Mouse (Mus musculus): ENCODE results near the gene Txndc12.

The Txndc12 gene

DNA sequence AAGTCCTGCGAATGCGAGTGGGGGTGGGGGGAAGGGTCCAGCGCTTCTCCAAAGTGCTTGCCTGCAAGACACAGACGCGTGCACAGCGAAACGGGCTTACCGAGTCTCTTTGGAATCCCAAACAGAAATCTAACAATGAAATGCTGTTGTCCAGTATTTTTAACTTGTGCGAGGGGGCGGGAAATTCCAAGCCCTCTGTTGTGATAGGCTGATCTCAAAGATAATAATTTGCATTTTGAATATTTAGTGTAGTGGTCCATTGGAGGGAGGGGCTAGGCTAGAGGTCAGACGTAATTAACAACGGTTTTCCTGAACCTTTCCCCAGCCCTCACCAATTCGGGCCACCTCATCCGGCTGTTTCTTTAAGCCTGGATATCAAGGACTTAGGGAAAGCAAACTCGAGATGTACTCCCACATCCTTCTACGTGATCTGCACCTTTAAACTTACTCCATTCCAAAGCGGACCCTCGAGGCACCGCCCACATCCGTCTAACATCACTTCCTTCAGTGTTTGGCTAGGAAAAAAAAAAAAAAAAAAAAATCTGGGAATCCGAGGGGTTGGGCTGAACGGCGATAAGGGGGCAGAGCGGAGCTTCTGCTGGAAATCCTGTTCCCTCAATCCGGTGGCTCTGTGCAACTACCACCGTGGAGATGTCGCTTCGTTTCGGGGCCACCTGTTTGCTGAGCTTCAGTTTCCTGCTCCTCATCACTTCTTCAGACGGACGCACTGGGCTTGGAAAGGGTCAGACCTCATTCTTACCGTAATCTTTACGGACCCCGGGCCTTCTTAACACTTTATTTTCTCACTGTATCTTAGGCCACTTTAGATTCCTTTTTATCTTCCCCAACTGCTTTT, at the start of gene Txndc12:
TSS of gene Txndc12 (plus strand) at position 487 of the 856 bp plus-strand sequence.
- DNase-seq = peak; percentile 71 to 76

GRCm38 (mm10) chr4:108789258-108789936, 45.0 kb upstream of the Txndc12 start:
- no peak for DNase-seq

DNA sequence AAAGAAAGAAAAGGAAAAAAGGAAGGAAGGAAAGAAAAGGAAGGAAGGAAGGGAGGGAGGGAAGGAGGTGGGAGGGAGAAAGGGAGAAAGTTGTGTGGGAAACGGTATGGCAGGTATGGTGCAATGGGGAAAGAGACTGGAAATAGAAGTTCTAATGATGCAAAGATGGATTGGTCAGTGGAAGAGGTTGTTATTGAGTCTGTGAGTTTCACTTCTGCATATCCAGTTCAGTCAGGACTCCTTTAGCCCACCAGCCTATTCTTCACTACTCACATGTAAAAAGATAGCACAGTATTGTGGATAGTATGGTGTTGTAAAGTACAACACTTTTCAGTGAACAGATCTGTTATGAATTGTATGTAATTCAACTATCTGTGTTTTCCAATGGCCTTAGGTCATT, 43.9 kb upstream of the Txndc12 start:
- DNase-seq = peak in 1 of 2 experiments; percentile 8

DNA sequence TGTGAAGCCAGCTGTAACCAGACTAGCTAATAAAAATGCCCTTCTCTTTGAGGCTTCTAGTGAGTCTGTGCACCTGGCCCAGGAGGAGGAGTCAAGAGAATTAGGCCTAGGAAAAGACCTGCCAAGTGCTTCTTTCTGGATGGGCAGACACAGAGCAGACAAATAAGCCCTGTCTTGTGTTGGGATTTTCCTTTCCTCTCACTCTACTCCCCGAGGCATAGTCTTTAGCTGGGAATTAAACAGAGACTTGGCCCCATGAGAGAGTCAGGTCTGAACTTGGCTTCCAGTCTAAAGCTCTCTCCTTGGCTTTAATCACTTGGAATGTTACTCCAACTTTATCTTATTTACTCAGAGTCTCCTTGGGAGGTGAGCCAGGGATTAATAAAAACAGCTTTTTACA, 40.5 kb upstream of the Txndc12 start:
- no peak for DNase-seq

DNA sequence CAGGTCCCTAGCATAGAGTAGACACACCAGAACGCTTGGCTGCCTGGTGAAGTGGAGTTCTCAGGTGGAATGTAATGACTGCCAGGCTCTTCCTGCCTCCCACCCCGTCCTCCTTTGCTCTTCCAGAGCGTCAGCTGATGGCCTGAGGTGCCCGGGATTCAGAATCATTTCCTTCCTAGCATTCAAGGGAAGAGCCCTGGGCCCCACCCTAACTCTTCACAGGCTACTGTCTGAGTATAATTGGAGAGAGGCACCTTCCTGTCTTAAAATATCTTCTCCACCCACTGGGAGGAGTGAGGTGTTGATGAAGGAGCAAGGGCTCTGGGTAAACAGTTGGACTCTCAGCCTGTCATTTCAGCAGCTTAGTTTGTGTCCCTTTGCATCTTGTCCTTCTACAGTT, 37.7 kb upstream of the Txndc12 start:
- DNase-seq = no peak

- peak; percentile 65 to 71 for DNase-seq
Observed at GRCm38 (mm10) chr4:108798083-108798830, 36.1 kb upstream of the Txndc12 start.

DNA sequence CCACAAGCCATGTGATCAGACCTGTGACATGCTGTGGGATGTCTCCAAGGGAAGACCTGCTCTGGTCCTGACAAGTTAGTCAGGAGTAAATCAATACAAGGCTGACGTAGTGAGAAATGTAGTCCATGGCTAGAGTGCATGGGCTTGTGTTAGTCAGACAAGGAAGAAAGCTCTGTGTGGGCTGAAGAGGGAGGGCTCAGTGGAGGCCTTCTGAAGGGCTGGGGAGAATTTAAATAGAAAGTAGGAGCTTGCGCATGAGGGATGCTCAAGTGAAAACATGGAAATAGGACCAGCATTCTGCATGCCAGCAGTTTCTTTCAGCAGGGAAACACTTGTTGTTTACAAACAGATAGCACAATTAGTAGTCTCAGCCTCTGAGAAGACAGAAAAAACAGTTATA, 30.9 kb upstream of the Txndc12 start:
- no peak for DNase-seq

DNA sequence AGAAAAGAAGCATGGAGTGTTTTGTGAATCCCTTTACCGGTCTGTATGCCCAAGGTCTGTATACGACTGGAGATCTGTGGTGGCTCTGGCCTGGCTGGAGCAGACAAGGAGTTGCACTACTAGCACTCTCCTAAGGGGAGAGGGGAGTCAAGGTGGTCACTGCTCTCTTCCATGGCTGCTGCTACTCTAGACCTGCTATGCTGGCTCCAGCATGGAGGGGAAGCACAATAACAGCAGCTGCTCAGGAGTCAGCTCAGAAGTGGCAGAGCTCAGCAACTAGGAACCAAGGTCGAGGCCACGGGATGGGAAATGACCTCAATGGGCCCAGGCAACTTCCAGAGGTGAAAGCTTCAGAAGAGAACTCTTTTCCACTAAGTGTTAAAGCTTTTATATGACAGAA, 23.3 kb upstream of the Txndc12 start:
- DNase-seq = no peak

DNA sequence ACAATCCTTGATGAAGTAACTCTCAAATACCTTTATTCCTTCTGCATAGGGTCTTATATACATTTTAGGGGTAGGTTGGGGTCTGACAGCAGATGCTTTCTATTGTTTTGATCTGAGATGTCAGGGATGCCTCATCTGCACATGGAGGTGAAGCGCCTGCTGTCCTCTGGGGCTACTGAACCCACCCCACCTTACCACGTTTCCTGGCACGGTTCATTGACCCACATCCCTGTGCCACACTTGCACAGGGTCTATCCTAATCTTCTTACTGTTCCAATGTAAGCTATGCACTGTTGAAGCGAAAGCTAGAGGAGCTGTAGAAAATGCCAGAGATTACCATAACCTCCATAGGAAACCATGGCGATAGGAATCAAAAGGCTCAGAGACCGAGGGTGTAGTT, 22.9 kb upstream of the Txndc12 start:
- DNase-seq = no peak

- DNase-seq = no peak
Observed at GRCm38 (mm10) chr4:108825677-108826076, 8.7 kb upstream of the Txndc12 start.

- DNase-seq = no peak
Observed at GRCm38 (mm10) chr4:108826096-108826495, 8.3 kb upstream of the Txndc12 start.

DNA sequence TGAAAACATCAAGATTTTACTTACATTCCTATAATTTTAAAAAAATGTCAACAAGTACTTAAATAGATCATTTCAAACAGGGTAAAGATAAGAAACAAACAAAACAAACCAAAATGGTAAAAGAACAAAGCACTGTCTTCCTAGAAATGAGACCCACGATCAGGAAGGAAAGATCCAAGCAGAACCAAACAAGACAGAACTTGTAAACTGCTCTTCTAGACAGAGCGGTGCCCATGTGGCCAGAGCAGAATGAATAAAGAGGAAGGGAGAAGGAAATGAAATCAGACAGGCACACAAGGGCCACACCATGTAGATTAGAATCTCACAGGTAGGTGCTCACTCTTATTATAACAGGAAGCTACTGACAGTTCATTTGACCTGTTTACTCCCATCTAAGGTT, 7.8 kb upstream of the Txndc12 start:
- no peak for DNase-seq

GRCm38 (mm10) chr4:108830698-108831097, 3.7 kb upstream of the Txndc12 start:
- no peak for DNase-seq

DNA sequence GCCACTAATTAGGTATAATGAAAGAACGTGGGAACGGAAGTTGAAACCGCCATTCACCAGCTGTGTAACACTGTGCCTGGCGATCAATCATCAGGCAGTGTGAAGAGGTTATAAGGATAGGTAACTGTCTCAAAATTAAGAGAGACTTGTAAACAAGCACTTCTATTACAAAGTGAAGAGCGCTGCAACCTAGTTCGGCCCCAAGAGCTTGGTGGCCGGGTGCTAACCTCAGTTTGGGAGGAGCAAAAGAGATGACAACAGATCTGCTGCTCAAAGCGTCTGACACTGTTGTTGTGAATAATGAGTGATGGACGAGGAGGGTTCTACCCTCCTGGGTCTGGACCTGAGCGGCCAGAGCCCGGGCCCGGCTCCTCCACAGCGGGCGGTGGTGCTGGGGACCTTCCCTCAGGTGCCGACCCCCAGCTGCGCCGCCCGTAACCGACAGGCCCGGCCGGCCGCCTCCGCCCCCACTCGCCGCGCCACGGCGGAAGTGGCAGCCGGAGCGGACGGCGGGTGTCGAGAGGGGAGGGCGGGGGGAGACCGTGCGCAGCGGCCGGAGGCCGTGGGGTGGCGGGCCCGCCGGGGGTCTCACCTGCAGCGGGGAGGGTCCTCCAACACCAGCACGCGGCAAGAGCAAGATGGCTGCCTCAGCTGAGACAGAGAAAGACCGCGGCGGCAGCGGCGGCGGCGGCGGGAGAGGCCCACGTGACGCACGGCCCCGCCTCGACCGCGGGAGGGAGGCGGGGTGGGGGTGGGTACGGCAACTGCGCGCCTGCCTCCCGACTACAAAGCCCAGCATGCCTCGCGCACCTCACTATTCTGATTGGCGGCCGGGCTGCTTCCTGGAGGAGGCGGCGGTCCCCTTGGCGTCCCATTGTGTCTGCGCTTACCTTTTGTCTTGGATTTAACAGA, 1.2 kb upstream of the Txndc12 start, which contains the start of gene Btf3l4:
TSS of gene Btf3l4 (minus strand) at position 699 of the 912 bp plus-strand sequence.
- peak; percentile 92 to 93 for DNase-seq

GRCm38 (mm10) chr4:108833828-108834114, 630 bp upstream of the Txndc12 start:
- no peak for DNase-seq

DNA sequence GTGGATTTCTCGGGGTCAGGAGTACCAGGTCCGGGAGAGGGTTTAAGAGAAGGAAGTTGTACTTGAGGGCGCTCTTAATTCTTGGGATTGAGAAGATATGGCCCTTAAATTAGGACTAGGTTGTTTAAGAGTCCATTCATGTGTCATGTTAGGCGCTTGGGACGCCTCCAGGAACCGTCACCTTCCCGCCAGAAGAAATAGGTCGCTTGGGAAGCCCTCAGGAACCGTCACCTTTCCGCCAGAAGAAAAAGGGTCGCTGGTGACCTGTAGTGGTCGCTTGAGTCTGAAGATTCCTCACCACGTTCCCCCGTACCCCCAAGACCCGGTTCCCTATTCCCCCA, 540 bp downstream of the Txndc12 start:
- peak in 1 of 2 experiments; percentile 10 for DNase-seq

- peak; percentile 23 to 32 for DNase-seq
Observed at GRCm38 (mm10) chr4:108835496-108835895, 1.1 kb downstream of the Txndc12 start.

DNA sequence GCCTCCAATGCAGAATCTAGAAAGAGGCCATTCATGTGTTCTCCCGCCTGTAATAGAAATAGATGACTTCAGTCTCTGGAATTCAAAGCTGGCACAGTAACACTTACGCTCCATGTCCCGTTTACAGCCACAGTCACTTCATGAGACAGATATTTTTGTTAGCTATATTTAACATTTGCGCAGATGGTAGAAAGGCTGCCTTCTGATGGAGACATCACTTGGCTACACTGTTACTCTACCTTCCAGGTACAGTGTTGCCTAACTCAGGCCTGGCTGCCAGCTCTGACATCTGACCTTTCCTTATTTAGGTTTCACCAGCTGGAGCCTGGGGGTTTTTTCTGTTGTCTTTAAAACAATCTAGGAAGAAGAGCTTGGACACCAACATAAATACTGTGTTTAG, 3.6 kb downstream of the Txndc12 start:
- DNase-seq = no peak

GRCm38 (mm10) chr4:108841920-108842578, 7.6 kb downstream of the Txndc12 start:
- no peak for DNase-seq

- no peak for DNase-seq
Observed at GRCm38 (mm10) chr4:108843336-108843735, 8.9 kb downstream of the Txndc12 start.

- DNase-seq = no peak
Observed at GRCm38 (mm10) chr4:108845824-108846569, 11.6 kb downstream of the Txndc12 start.
